Mouse (Mus musculus): ENCODE data around the gene Rab3a.

Rab3a gene

GRCm38 (mm10) chr8:70801156-70801555 lies 46.7 kb downstream of the Rab3a start:
- no peak for DNase-seq (ENCODE audit: low spot score)

DNA sequence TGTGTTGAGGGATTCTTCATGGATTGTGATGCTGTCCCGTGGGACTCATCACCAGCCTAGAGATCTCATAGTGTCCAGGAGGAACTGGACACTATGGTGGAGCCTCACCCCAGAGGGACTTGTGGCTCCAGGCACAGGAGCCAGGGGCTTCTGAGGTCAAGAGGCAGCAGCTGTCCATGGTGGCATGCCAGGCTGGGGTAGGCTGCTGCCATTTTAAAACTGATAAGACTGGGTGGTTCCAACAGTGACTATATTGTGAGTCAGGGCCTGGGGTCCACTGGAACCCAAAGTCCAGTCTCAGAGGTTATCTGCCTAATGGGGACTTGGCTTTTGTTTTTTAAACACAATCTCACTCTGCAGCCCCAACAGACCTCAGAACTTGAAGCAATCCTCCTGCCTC lies 47.4 kb downstream of the Rab3a start:
- DNase-seq (ENCODE audit: low spot score), result no peak

GRCm38 (mm10) chr8:70802786-70803510 lies 48.5 kb downstream of the Rab3a start:
- no peak for DNase-seq (ENCODE audit: low spot score)

DNA sequence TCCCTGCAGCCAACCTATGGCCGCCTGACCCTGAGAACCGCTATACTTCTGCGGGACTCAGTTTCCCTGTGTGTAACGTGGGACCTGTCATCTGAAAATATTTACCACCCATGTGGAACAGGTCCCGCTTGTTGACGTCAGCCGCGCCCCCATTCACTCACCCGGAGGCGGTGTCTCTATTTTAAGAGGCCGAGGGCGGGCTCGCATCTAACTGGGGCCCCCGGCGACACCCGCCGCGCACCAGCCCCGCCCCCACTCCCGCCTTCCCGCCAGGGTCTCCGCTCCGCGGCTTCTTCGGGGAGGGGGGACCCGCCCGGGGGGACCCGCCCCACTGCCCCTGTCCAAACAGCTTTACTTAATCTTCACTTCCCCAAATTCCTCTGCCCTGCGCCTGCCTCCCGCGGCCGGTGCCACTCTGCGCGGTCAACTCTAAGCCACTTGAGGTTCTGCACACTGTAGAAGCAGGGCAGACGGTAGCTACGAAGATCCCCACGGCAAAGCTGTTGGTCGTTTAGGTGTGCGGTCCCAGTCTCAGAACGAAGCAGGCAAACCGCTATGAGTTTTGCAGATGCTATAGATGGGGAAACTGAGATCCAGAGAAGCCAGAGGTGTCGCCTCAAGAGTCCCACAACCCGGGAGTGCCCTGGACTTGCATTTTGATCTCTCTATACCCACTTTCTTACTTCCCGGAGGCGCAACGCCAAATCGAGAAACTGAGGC lies 49.4 kb downstream of the Rab3a start:
- DNase-seq (ENCODE audit: low spot score), result no peak

DNA sequence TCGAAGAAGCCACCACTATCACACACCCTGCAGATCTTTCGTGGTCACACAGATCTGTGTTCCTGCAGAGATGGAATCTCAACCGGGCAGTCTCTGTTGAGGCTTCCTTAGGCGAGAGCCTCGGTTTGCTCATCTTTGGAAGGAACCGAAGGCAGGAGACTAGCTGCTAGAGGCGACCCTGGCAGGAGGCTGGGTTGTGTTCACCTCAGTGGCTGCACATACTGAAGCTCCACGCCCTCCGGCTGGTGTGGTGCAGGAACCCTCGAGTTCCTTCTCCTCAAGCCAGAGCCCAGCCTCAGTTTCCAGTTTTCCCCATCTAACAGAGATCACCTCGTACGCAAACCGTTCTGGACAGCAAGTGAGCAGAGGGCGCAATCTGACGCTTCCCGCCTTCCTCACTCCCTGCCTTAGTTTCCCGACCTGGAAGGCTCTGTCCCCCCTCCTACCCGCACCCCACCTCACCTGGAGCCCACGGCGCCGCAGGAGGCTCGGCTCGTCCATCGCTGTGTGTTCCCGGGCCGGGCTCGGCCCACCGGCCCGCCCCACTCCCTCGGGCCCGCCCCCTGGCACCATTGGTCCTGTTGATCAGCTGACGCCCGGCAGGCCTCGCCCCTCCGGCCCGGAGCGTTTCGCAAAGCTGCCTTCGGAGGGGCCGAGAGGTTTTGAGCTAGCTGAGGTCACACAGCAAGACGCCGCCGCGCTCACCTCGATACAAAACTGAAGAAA lies 50.2 kb downstream of the Rab3a start, which contains the start of gene Mast3:
Mast3 (minus strand) TSS at position 574 of the 726 bp plus-strand sequence.
- peak; percentile 84 for DNase-seq (ENCODE audit: low spot score)

GRCm38 (mm10) chr8:70806541-70806940 lies 52.1 kb downstream of the Rab3a start:
- no peak for DNase-seq (ENCODE audit: low spot score)

DNA sequence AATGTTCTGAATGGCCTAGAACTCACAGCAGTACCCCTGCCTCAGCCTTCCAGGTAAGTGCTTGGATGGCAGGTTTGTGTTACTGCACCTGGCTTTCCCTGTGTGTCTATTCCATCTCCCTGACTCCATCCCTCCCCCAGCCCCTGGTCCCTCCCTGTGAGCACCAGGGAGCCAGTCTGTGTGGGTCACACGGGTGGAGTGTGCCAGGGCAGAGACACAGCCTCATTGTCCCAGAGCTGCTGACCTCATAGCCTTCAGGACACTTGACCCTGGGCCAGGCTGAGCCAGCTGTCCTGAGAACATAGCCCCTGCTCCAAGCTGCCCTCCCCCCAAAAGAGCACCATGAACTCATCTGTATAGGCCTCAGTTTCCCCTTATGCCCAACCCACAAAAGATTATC lies 52.8 kb downstream of the Rab3a start:
- no peak for DNase-seq (ENCODE audit: low spot score)

- no peak for DNase-seq (ENCODE audit: low spot score)
Observed at GRCm38 (mm10) chr8:70808239-70808638, 53.8 kb downstream of the Rab3a start, which contains the start of gene Il12rb1. Gene Il12rb1, plus strand, starts transcription at chr8:70808449.
